Mouse (Mus musculus) embryo, embryonic 9.5 days (tissue): Measurements from ENCODE around the gene Gm20219.

Experiments
- DNase-seq: peaks from one replicate; pipeline ENCODE4 v3.0.0-alpha.2; 2017; ENCODE audit errors: extremely low spot score

Gene Gm20219

GRCm38 (mm10) chr17:56552781-56553363 lies 1.3 kb downstream of the Gm20219 start:
- peak; percentile 77 for DNase-seq

GRCm38 (mm10) chr17:56551841-56552581 lies 2.2 kb downstream of the Gm20219 start:
- DNase-seq = no peak

GRCm38 (mm10) chr17:56550784-56551475 lies 3.3 kb downstream of the Gm20219 start:
- no peak for DNase-seq

GRCm38 (mm10) chr17:56548605-56549105 lies 5.5 kb downstream of the Gm20219 start:
- DNase-seq = no peak

GRCm38 (mm10) chr17:56547846-56548604 lies 6.2 kb downstream of the Gm20219 start:
- no peak for DNase-seq

GRCm38 (mm10) chr17:56547116-56547845 lies 6.9 kb downstream of the Gm20219 start:
- DNase-seq = no peak

GRCm38 (mm10) chr17:56546576-56546975 lies 7.6 kb downstream of the Gm20219 start:
- no peak for DNase-seq

GRCm38 (mm10) chr17:56545945-56546344 lies 8.2 kb downstream of the Gm20219 start:
- no peak for DNase-seq

- DNase-seq = no peak
These were observed 9.3 kb downstream of the Gm20219 start for GRCm38 (mm10) chr17:56544699-56545387.

GRCm38 (mm10) chr17:56543684-56544224 lies 10.4 kb downstream of the Gm20219 start:
- no peak for DNase-seq

- DNase-seq = no peak
These were observed 11.5 kb downstream of the Gm20219 start for GRCm38 (mm10) chr17:56542736-56543135.

- no peak for DNase-seq
These were observed 13.6 kb downstream of the Gm20219 start for GRCm38 (mm10) chr17:56540562-56540975.

- DNase-seq = no peak
These were observed 16.3 kb downstream of the Gm20219 start for GRCm38 (mm10) chr17:56537912-56538311.

- DNase-seq = no peak
These were observed 17.3 kb downstream of the Gm20219 start for GRCm38 (mm10) chr17:56536874-56537273.

- DNase-seq = no peak
These were observed 18.0 kb downstream of the Gm20219 start for GRCm38 (mm10) chr17:56536192-56536591.

GRCm38 (mm10) chr17:56524943-56525342 lies 29.2 kb downstream of the Gm20219 start:
- DNase-seq = no peak

GRCm38 (mm10) chr17:56522744-56523143 lies 31.4 kb downstream of the Gm20219 start:
- DNase-seq = no peak

- no peak for DNase-seq
These were observed 38.3 kb downstream of the Gm20219 start for GRCm38 (mm10) chr17:56515690-56516410.

- no peak for DNase-seq
These were observed 39.3 kb downstream of the Gm20219 start for GRCm38 (mm10) chr17:56514916-56515315.

- no peak for DNase-seq
These were observed 39.9 kb downstream of the Gm20219 start for GRCm38 (mm10) chr17:56514330-56514729.
